Mouse (Mus musculus): Measurements from ENCODE around the gene Creb3l2.

Gene Creb3l2

DNA sequence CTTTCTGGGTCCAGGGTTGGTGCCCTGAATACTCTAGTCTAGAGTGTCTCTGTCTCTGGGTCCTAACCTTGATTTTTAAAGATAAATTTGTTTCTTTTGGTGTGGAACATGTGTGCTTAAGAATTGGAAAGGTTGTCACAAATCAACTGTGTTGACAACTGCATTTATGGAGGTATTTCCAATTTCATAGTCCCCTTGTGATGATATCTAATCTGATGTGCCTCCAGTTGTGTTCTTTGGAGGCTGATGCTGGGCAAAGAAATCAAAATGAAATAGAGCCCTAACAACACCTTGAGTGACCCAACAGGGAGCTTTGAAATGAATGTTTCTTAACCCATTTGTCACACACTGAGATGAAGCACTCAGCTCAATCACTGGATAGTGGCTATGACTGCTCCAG, 126.5 kb downstream of the Creb3l2 start:
- DNase-seq = no peak

DNA sequence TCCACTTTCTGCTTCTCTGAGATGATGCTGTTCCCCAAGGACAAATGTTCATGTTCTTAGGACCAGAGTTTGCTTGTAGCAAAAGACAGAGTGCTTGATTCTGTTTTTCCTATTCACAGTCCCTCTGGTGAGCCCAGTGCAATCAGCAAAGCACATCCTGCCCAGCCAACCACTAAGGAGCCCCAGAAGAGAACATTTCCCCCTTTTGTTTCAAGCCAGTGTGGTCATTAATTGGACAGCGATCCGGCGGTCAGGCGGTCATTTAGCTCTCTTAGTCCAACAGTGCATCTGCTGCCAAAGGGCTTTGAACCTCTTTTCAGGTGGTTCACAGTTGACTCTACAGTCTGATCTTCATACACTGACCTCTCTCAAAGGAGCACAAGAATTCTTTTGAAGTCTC, 131.3 kb downstream of the Creb3l2 start:
- DNase-seq = no peak

DNA sequence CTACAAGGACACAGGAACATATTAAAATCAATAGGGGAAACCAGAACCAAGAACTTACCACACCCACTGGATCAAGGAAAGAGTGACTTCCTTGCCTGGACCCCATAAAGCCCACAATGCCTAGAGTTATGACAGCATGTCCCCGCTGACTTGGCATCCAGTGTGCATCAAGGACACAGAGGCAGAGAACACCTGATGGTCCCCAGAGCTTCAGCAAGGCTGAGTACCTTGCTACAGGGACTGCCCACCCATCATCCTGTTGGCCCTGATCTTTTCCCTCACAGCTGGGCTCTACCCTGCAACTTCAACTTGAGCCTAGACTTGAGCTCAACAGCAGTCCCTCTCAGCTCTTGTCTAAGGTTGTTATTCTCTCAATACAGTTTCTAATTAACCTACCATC, 135.3 kb downstream of the Creb3l2 start:
- no peak for DNase-seq

DNA sequence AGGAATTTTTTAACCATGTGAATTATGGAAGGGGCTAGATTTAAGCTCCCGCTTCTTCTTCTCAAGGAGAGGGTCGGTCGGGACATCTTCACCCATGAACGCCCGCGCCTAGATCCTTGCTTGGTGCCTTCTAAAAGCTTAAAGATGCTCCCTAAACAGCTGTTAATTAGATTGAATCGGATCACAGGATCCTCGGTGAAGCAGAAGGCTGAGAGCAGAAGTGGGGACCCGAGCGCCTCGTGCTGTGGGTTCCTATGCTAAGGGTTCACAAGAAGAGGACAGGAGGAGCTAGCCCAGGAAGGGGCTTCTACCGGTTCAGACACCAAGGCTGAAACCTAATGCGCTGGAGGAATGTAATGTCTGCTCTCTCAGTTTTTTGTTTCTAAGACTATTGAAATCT, 141.5 kb downstream of the Creb3l2 start:
- DNase-seq = no peak

DNA sequence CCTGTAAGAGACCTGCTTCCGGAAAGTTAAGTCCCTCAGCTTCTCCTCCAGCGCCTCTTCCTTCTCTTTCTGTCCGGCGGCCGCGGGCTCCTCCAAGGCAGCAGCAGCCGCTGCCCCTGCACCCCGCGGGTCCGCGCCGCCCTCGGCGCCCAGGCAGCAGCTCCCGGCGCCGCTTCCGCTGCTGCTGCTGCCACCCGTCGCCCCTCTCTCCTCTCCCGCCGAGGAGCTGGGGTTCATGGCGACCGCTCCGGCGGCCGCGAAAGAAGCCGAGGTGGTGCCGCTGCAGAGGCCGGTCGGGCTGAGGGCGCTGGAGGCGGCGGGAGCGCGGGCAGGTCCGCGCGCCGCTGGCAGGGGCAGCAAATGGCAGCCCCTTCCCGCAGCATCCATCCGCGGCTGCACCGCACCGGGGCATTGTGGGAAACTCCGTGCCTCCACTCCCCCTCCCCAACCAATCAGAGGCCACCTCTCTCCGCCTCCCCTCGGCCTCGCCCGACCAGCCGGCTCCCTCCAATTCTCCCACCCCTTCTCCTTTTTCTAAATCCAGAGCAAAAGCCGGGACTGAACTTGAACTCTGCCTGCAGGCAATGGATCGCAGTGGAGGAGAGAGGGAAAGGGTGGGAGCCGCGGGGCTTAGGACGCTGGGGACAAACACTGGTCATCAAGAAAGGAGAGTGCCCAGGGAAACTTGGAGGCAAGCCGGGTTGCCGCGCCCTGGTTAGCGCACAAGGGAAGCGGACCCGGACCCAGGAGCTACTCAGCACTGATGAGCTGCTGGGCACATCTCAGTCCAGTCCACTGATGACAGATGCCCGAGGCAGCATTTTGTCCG, 142.2 kb downstream of the Creb3l2 start, which contains the start of gene Dgki:
Dgki (minus strand) TSS at position 623 of the 829 bp plus-strand sequence.
- peak; percentile 91 for DNase-seq

DNA sequence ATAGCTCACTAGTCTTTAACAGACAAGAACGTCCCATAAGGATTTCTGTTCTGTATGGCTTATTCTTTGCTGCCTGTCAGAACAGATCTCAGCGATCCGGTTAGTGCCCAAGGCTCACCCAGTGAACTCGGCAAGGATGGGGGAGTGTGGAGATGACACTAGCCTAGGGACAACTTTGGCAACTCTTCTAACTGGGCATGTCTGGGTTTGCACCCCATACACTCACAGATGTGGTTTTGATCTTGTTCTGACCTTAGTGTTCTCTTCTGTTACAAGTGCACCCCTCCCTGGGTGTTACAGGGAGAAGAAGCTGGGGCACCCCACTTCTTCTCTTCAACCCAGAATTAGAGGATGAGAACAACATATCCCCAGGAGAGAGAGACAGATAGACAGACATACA, 143.0 kb downstream of the Creb3l2 start:
- DNase-seq = no peak

DNA sequence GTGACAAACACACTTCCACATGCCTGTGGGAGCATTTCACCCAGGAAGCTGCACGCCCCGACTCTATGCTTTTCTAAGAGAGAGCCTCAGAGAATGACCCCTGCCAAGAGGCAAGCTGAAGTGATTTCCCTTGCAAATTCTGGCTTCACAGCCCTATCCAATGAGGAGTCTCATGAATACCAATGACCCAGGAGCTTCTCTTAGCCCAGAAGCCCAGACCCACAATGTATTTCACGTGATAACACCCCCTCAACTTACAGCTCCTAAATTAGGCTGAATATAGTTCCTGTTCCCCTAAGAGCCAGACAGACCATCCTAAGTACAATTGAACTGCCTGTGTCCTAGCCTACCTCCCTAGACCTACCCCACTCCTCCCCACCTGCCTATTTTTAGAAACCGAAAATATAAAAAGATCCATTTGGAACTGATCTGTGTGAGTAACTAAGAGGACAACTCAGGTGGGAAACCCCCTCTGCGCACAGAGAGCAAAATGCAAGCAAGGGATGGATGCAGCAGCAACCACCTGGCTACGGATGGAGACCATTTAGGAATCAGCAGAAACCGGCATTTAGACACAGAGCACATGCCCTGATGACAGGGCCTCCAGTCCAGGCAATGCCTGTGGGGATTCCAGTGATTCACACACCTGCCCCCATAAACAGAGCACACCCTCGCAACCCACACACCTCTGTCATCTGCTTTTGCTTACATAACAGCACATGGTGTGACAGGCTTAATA, 144.0 kb downstream of the Creb3l2 start:
- peak; percentile 51 for DNase-seq

DNA sequence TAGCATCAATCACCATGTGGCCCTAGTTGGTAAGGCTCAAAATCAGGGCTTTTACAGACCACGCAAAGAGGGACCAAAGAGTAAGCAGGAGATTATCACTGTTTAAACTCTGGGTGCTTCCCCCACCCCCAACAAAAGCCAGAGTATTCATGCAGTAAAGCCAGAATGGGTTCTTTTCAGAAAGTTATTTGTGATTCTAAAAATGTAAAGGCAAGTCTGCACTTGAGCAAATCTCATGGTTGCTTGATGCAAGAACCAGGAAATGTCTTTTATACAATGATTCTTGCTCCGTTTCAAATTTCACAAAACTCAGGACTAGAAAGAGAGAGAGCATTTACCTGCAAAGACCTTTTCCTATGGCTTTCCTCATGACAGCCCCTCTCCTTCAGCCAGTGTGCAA, 149.9 kb downstream of the Creb3l2 start:
- no peak for DNase-seq

DNA sequence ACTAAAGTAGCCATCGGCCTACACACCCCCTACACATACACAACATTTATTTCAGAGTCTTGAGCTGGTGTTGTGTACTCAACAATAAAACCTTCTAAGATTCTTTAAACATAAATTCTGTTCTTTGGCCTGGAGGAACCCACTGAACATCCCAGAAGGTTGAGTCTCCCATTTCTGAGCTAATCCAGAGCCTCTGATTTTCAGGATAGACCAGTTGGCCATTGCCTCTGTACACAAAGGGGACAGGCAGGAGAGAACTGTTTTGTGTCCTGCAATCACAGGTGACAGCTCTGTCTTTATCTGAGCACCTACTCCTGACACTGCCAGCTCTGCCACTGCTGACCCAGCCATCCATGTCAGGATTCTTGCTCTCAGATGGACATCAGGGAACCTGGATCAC, 150.8 kb downstream of the Creb3l2 start:
- DNase-seq = no peak

DNA sequence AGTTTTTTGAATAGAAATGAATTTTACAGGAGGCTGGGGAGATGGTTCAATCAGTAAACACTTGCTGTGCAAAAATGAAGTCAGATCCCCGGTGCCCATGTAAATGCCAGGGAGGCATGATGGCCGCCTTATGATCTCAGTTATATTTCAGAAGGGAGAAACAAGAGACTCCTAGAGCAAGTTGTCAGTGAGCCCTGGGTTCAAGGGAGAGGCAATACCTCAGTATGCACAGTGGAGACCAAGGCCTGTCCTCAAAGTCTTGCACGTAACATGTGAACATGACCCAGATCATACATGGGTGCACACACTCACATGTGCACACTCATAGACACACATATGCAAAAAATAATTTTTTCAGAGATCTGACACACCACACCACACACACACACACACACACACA, 151.3 kb downstream of the Creb3l2 start:
- DNase-seq = no peak

DNA sequence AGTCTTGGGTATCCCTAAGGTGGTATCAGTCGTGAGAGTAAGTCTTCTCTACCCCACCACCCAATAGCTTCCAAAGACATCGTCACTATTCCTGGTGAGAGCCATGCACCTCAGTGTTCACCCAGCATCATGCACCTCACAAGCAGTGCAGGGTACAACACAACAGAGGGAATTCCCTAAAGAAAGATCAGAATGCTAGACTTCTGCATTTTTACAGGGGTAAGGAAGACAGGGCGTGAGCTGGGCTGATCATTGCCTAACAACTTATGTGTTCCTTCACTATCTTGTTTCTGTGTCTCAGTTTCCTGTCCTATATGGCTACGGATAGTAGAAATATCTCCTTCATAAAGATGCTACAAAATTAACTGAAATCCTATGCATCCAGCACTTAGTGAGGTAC, 155.8 kb downstream of the Creb3l2 start:
- DNase-seq = no peak

DNA sequence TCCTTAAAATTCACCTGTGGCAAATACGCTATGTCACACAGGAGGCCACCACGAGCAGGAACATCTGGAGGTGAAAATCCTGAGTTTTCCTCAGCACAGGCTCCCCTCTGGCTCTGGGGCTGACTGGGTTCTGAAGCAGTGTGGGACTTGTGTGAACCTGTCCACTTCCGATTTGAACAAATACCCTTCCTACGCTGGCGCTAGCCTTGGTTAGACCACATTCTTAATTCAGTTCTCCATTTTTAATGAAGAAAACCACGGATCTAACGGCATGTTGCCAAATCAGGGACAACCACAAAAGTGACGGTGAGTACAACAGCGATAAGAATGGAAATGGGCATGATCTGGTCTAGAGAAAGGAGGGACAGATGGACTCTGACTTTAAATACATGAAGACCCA, 157.1 kb downstream of the Creb3l2 start:
- DNase-seq = no peak

DNA sequence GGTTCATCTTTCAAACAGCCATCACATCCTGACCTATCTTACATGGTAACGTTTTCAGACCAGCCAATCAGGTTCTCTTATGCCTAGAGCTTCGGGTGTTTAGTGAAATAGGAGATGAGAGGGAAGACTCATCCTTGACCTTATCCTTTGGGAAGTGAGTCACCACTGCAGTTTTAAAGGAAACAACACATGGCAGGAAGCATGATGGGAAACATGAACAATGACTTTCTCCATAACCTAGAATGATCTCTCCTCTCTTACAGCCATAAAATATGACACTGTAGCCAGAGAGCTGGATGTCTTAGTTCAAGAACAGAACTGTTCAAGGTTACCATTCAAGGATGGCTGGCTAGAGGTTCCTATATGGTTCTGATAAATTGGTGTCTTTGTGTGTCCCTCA, 158.6 kb downstream of the Creb3l2 start:
- DNase-seq = no peak

DNA sequence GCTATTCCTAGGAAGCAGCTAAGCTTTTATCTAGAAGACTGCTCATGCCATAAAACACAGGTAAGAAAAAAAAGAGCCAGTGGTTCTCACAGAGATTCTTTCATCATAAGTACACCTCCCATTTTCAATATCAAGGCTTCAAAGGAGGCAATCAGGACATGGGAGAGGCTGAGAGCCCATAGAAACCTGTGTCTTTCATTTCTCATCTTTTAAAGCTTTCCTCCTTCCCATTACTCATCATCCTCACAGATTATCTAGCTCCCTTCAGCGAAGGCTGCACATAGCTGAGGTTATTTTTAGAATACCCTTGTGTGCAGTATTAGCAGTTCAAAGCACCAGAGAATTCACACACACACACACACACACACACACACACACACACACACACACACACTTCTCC, 159.3 kb downstream of the Creb3l2 start:
- DNase-seq = no peak
